Mouse (Mus musculus) bone marrow macrophage, adult 2 months (primary cell): ENCODE data around the gene Ndn.

Experiments
- CTCF ChIP-seq: IDR thresholded peaks from 2 replicates; pipeline ENCODE4 v1.5.1; 2012; ENCODE audit warnings: low read depth, mild to moderate bottlenecking, low read length, moderate library complexity
- POLR2A ChIP-seq: IDR thresholded peaks from 2 replicates; pipeline ENCODE4 v1.6.1; 2012; ENCODE audit warnings: mild to moderate bottlenecking, low read depth, low read length, borderline replicate concordance

GRCm38 (mm10) chr7:62316793-62317192 lies 29.6 kb upstream of the Ndn start:
- TF ChIP-seq CTCF (no peak), POLR2A (no peak)
